Mouse (Mus musculus) spleen, adult 2 months (tissue): ENCODE measurements around the gene Tmem121.

ENCODE experiments used
- CTCF ChIP-seq: fragments of 200-500 bp; IDR thresholded peaks from 2 replicates; pipeline ENCODE4 v1.5.1; 2011; ENCODE audit warnings: mild to moderate bottlenecking, inconsistent platforms; ENCODE audit not compliant: insufficient read depth, insufficient read length, insufficient replicate concordance; ENCODE audit errors: extremely low read depth
- POLR2A ChIP-seq: fragments of 200-500 bp; IDR thresholded peaks from 2 replicates; pipeline ENCODE4 v1.6.1; 2011; ENCODE audit warnings: low read depth, low read length, inconsistent platforms

DNA sequence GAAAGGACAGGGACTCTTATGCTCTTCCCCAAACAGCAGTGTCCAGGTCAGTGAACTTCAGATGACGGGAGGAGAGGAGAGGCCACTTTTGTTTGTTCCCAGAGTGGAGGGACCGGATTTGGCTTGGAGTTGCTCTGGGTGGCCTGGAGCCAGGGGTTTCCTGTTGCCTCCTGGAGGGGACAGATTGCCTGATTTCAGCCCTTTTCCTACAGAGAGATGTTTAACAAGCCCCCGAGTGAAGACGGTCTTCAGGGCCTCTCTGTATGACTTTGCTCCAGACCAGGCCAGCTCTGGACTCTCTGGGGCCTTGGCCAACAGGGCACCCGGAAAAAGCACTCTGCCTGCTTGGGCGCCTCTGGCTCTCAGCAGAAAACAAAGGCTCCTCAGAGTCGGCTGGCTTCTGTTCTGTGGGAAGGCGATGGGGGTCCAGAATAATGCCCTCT, 44.2 kb upstream of the Tmem121 start:
- TF ChIP-seq POLR2A: no peak
- no peak for TF ChIP-seq CTCF
